Mouse (Mus musculus) small intestine, adult 2 months (tissue): Measurements from ENCODE around the gene Kdm4b. TPM values are rescaled to one million over a fixed set of nuclear protein-coding genes. Genes with fewer than 3 reads are reported as not detected.

ENCODE experiments used
- H3K27ac ChIP-seq: fragments of 200-500 bp; 2 replicates; pipeline ENCODE4 v1.5.1; 2012; ENCODE audit warnings: low read depth, low read length, control low read depth, inconsistent platforms; ENCODE audit not compliant: insufficient read depth
- H3K27me3 ChIP-seq: fragments of 200-500 bp; 2 replicates; pipeline ENCODE4 v1.6.1; 2012; ENCODE audit warnings: mild to moderate bottlenecking, moderate library complexity, low read length, inconsistent platforms; ENCODE audit not compliant: control insufficient read depth, insufficient read depth
- H3K36me3 ChIP-seq: fragments of 200-500 bp; 2 replicates; pipeline ENCODE4 v1.6.1; 2012; ENCODE audit warnings: mild to moderate bottlenecking, low read length, control low read depth, inconsistent platforms; ENCODE audit not compliant: control insufficient read depth, insufficient read depth
- H3K4me1 ChIP-seq: fragments of 200-500 bp; 2 replicates; pipeline ENCODE4 v1.6.1; 2012; ENCODE audit warnings: low read length, inconsistent platforms, mixed read lengths; ENCODE audit not compliant: control insufficient read depth, insufficient read depth, insufficient read length
- H3K4me3 ChIP-seq: fragments of 200-500 bp; 2 replicates; pipeline ENCODE4 v1.5.1; 2012; ENCODE audit warnings: low read depth, mild to moderate bottlenecking, control low read depth, inconsistent platforms, low read length, moderate library complexity
- CTCF ChIP-seq: fragments of 200-500 bp; IDR thresholded peaks from 2 replicates; pipeline ENCODE4 v1.5.1; 2012; ENCODE audit warnings: low read depth, mild to moderate bottlenecking, control low read depth, inconsistent platforms, low read length, moderate library complexity, mixed read lengths; ENCODE audit not compliant: insufficient replicate concordance, insufficient read length; ENCODE audit errors: extremely low read depth
- POLR2A ChIP-seq: fragments of 200-500 bp; IDR thresholded peaks from 2 replicates; pipeline ENCODE4 v1.6.1; 2012; ENCODE audit warnings: low read depth, mild to moderate bottlenecking, control low read depth, inconsistent platforms, low read length, moderate library complexity
- WGBS: fragments of 180-500 bp; shearing (Covaris S2); methylation state at CpG from one replicate; pipeline ENCODE4 v1.1.7; 2018; 5-methylcytosine and 5-hydroxymethylcytosine counted together
- polyA plus RNA-seq: library from polyadenylated mRNA; depleted of rRNA; stranded (reverse); fragments of >200 nt; gene quantifications from 2 replicates; pipeline ENCODE4 v1.2.3, GENCODE M21; 2012

The Kdm4b gene
- polyA plus RNA-seq, 1 experiment = 38.3 TPM

DNA sequence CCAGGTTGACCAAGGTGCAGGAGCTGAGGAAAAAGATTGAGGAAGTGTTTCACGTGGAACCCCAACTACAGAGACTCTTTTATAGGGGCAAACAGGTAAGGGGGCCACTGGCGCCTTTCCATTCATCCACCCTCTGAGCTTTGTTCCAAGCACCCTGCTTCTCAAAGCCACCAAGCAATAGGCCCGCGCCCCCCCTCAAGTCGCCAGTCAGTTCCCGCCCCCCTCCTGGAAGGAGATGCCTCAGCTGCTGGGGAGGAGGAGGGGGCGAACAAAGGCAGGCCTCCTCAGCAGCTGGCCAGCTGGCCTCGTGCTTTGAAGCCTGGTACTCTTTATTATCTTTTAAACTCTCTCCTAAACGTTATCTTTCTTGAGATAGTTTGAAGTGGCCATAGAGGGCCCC is 20.7 kb upstream of the Kdm4b start:
- peak overlapping the region; percentile 82 for H3K4me3 ChIP-seq
- no peaks in the 10 kb centered on the region for H3K27me3 ChIP-seq
- H3K27ac ChIP-seq = no peak overlapping the region
- WGBS = 30% methylated on average over 9 of the region's 9 CpGs
- TF ChIP-seq CTCF (no peak), POLR2A (no peak)
- peaks cover 22% of the 10 kb centered on the region for H3K4me1 ChIP-seq
- H3K36me3 ChIP-seq = no peaks in the 10 kb centered on the region

GRCm38 (mm10) chr17:56305826-56306225 is 20.0 kb upstream of the Kdm4b start:
- 50% methylated on average over 8 of the region's 8 CpGs for WGBS
- peak; percentile 50; the same call in 1 of the 2 replicates for TF ChIP-seq CTCF
- TF ChIP-seq POLR2A = no peak
- Histone ChIP-seq H3K27ac (no peak overlapping the region), H3K36me3 (no peaks in the 10 kb centered on the region), H3K4me1 (peaks cover 22% of the 10 kb centered on the region), H3K4me3 (no peak overlapping the region), H3K27me3 (no peaks in the 10 kb centered on the region)

DNA sequence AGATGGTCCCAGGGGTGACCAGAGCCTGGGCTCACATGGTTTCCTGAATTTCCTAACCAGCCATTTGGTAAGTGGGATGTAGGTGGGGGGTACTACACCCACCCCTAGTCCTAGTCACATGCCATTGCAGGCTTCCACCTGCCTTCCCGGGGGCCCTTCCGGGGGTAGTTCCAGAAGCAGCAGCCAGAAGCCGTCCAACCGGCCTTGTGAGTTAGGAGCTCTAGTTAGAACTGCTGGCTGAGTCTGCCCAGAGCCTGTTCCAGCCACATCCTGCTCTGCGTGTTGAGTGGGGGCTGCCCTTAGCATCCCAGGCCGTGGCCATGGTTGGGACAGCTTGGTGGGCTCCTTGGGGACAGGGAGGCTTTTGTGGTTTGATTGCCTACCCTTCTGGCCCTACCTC is 17.8 kb upstream of the Kdm4b start:
- Histone ChIP-seq H3K27me3 (no peaks in the 10 kb centered on the region), H3K4me3 (no peak overlapping the region), H3K36me3 (peaks cover 6% of the 10 kb centered on the region; the same call in 1 of the 2 replicates), H3K4me1 (peaks cover 16% of the 10 kb centered on the region), H3K27ac (no peak overlapping the region)
- TF ChIP-seq POLR2A (no peak), CTCF (no peak)
- 53% methylated on average over 6 of the region's 6 CpGs for WGBS

DNA sequence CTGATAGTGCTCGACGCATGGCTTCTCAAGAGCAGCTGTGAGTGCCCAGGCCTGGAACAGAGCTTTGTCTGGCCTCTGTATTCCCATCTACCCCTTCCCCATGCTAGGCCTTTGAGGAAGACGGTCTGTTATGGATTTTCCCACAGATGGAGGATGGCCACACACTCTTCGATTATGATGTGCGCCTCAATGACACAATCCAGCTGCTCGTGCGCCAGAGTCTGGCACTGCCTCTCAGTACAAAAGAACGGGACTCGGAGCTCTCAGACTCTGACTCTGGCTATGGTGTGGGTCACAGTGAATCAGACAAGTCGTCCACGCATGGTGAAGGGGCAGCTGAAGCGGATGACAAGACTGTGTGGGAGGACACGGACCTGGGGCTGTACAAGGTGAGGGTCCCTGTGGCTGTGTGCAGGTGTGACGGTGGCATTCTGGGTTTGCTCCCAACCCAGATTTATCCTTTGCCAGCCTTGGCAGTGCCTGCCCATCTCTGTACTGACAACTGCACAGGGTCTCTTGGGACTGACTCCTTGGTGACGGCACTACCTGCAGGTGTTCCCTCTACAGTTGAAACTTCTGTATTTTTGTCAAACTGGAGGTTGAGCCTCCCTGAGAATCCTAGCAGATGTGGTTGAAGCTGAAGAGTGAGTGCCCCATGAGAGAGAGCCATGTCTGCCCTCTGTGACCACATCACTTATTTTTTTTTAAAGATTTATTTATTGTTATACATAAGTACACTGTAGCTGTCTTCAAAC is 16.5 kb upstream of the Kdm4b start:
- peaks cover 7% of the 10 kb centered on the region; the same call in 1 of the 2 replicates for H3K36me3 ChIP-seq
- no peaks in the 10 kb centered on the region for H3K27me3 ChIP-seq
- H3K4me1 ChIP-seq = peaks cover 10% of the 10 kb centered on the region
- no peak overlapping the region for H3K27ac ChIP-seq
- no peak overlapping the region for H3K4me3 ChIP-seq
- 87% methylated on average over 15 of the region's 15 CpGs for WGBS
- no peak for TF ChIP-seq CTCF
- no peak for TF ChIP-seq POLR2A

GRCm38 (mm10) chr17:56324419-56324818 is 1.4 kb upstream of the Kdm4b start:
- Histone ChIP-seq H3K27me3 (no peaks in the 10 kb centered on the region), H3K4me3 (no peak overlapping the region), H3K27ac (no peak overlapping the region), H3K36me3 (no peaks in the 10 kb centered on the region; the same call in 1 of the 2 replicates), H3K4me1 (peaks cover 8% of the 10 kb centered on the region; the same call in 1 of the 2 replicates)
- no peak for TF ChIP-seq POLR2A
- no peak for TF ChIP-seq CTCF
- 73% methylated on average over 3 of the region's 3 CpGs for WGBS

GRCm38 (mm10) chr17:56326153-56327147 is 588 bp downstream of the Kdm4b start:
- Histone ChIP-seq H3K4me1 (peaks cover 8% of the 10 kb centered on the region; the same call in 1 of the 2 replicates), H3K27me3 (no peaks in the 10 kb centered on the region), H3K36me3 (no peaks in the 10 kb centered on the region; the same call in 1 of the 2 replicates), H3K4me3 (peak overlapping the region; percentile 79), H3K27ac (peak overlapping the region; percentile 45)
- WGBS = 1% methylated on average over 63 of the region's 67 CpGs
- TF ChIP-seq POLR2A = no peak
- no peak for TF ChIP-seq CTCF
